Mouse (Mus musculus) fibroblast of lung, adult 2 months (primary cell): ENCODE measurements around the gene Usp30.
A peak's percentile ranks its signal among the peaks of the same experiment; 100 is the strongest.

Experiments
- DNase-seq: peaks from one replicate; pipeline ENCODE4 v3.0.0-alpha.2; 2011; ENCODE audit warnings: low read depth

Gene Usp30

GRCm38 (mm10) chr5:114127374-114128349, 62.4 kb downstream of the Usp30 start, which contains the start of gene Alkbh2:
Gene Alkbh2 (minus strand): TSS chr5:114128218.
- DNase-seq = peak; percentile 44

DNA sequence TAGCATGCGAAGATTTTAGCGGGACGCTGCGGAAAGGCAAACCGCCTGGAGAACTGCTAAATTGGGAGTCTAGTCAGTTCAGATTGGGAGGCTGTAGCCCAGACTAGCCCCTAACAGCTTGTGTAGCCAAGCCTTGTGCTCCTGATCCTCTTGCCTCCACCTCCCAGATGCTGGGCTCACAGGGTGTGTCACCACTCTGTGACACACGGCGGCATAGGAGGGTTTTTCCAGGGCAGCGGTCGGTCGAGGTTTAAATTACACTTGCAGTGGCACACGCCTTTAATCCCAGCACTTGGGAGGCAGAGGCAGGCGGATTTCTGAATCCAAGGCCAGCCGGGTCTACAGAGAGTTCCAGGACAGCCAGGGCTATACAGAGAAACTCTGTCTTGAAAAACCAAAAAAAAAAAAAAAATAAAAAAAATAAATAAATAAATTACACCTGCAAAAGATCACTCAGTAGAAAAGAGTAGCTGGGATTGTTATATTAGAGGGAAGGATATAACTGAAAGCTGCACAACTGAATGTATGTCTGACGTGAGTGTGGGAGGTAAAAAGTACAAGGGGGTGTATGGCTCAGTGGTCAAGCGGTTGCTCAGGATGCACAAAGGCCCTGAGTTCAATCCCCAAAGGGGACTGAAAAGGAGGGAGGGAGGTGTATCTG, 64.4 kb downstream of the Usp30 start:
- no peak for DNase-seq

GRCm38 (mm10) chr5:114130211-114130605, 64.9 kb downstream of the Usp30 start, which contains the start of gene Ung:
Gene Ung (plus strand): TSS chr5:114130386.
- no peak for DNase-seq

DNA sequence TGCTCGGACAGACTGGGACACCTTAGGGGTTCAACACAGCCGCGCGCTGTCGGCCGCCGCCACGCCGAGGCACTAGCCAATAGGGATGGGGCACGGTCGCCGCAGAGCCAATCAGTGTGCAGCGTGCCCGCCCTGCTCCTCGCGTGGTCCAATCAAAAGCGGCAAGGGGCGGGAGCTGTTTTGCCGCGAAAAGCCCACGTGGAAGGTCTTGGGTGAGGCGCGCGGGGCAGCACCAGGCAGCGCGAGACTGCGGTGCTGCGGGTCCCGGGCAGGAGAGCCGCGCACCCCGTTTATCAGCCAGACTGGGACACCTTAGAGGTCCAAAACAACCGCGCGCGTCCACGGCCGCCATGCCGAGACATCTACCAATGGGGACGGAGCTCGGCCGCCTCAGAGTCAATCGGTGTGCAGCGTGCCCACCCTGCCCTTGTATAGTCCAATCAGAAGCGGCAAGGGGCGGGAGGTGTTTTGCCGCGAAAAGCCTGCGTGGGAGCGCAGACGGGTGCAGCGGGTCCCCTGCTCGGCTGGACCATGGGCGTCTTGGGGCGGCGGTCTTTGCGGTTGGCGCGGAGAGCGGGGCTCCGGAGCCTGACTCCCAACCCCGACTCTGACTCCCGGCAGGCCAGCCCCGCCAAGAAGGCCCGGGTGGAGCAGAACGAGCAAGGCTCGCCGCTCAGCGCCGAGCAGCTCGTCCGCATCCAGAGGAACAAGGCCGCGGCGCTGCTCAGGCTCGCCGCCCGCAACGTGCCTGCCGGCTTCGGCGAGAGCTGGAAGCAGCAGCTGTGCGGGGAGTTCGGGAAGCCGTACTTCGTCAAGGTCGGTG, 65.6 kb downstream of the Usp30 start:
- DNase-seq = peak; percentile 69

DNA sequence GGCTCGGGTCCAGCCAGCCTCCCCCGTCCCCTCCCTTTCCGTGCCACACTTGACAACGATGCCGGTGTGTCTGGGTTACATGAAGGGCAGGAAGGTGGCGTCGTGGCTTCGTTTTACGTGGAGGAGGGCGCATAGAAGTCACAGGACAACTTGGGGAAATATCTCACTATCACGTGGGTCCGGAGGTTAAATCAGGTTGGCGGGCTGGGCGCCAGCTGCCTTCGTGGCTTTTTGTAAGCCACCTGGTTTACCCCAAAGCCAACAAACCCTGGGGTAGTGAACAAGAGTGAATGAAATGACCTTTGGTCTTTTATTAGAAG, 66.2 kb downstream of the Usp30 start:
- DNase-seq = peak; percentile 27

- no peak for DNase-seq
Observed at GRCm38 (mm10) chr5:114132841-114133240, 67.6 kb downstream of the Usp30 start.

- DNase-seq = peak; percentile 25
Observed at GRCm38 (mm10) chr5:114134091-114134534, 68.9 kb downstream of the Usp30 start.

DNA sequence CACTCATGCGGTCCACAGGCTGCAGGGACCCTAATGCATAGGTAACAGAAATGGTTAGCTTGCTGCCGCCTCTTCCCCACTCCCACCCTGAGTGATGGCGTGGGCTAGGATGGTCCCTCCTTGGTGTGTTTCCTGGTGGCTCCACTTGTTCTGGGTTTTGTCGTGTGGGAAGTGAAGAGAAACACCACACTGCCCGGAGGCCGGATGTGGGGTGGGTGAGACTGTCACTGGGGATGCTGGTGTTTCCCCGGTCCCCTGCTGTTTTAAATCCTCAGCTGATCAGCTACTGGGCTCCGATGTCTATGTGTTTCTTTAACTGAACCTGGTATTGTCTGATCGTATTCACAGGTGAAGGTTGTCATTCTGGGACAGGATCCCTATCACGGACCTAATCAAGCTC, 70.3 kb downstream of the Usp30 start:
- no peak for DNase-seq

- DNase-seq = no peak
Observed at GRCm38 (mm10) chr5:114137481-114138276, 72.4 kb downstream of the Usp30 start.

- DNase-seq = no peak
Observed at GRCm38 (mm10) chr5:114138277-114139164, 73.3 kb downstream of the Usp30 start.

DNA sequence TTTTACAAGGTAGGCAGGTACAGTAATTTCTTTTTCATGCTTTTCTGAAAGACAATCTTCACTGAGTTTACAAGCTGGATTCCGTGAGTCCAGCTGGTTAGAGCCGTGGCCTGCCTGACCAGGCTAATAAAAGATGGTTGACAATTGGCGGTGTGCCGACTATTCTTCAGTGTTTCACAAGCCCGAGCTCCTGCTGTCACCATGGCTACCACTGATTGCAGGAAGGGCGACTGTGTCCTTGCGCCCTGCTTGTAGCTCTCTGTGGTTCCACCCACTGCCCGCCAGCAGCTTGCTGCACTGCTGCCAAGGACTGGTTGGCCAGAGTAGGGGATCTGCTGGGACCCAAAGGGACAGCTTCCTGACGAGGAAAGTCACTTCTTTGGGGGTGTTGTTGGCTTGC, 73.9 kb downstream of the Usp30 start:
- DNase-seq = peak; percentile 25

DNA sequence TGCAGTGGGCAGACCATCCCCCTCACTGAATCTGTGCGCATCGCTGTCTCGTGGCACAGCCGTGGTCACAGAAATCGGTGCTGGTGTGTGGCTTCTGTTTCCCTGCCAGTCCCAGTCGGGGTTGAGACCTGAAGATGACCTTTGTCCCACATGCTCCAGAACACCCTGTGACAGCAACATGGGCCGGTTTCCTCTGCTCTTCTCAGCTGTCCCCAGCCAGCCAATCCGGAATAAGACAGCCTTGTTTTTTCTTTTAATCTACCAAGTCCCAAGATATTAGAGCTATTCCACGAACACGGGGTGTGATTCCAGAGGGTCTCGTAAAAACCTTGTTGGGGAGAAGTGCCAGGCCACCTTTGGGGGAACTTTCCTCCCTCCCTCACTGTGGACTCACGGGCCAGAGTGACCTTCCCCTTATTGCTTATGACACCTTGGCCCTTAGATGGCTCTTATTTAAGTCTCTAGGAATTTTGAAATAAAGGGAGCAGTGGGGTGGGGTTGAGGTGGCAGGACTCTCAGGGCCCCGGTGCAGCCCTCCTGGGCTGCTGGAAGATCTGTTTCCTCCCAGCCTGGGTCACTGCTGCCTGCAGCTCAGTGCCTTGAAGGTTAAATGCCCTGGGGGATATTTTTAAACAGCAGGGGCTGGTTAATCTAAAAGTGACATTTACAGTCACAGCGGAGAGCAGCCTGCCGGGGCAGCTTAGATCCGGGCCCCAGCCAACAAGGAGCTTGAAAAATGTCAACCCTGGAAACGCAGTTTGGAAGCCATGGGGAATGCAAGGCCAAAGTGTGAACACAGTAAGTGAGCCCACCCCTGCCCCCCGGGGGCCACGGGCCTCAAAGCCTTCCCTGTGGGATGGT, 81.0 kb downstream of the Usp30 start, which contains the start of gene Acacb:
Acacb (plus strand) TSS at position 508 of the 861 bp plus-strand sequence.
- no peak for DNase-seq

- no peak for DNase-seq
Observed at GRCm38 (mm10) chr5:114147043-114147972, 82.0 kb downstream of the Usp30 start.

GRCm38 (mm10) chr5:114152359-114153092, 87.3 kb downstream of the Usp30 start:
- no peak for DNase-seq

GRCm38 (mm10) chr5:114153490-114153889, 88.2 kb downstream of the Usp30 start:
- DNase-seq = no peak

- no peak for DNase-seq
Observed at GRCm38 (mm10) chr5:114154765-114155164, 89.5 kb downstream of the Usp30 start.

DNA sequence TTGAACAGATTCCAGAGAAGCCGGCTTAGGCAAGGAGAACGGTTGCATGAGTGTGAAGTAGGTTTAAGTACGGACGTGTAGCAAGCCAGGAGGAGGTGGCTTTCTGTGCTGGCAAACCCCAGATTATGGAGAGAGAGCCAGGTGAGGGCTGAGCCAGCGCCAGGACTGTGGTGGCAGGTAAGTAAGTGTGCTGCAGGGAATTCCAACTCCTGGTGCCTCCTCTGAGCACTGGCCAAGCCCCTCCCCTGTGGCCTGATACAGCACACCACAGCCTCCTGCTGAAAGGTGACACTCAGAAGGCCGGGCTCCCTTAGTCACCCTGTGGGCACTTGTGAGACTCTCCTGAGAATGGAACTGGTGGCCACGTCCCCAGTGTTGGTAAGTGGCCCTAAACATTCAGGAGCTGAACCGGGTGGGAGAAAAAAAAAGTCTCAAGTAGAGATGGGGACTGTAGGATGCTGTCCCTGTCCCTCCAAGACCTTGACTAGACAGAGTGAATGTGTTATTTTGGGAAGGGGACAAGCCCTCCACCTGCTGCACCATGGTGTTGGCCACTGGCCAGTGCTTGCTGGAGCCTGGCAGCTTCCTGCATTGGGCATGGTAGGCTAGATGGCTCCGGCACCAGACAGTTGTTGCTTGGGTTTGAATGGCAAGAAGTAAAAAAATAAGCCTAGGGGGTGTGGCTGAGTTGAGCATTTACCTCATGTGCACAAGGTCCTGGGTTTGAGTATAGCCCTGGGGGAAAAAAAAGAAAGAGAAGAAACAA, 90.1 kb downstream of the Usp30 start:
- no peak for DNase-seq
